In the genomic region with DNA sequence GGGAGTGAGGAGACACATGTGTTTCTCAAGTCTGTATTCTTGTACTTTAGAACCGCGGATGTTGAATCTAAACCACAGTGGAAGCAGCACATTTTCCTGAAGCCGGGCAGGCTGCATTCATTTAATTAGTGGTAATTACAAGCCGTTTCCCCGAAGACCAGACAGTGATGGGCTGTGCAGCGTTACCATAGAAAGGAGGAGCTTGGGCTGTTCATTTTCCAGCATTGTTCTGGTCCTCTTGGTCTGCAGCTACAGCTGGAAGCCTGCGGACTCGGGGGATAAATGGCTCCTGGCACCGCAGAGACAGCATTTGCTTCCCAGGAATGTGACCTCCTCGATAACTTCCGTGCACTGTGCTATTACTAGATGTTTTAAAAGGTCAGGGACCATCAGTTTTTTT, we compare ENCODE assay signal across 10 mouse cellular contexts. TPM values are rescaled to one million over a fixed set of nuclear protein-coding genes. Genes with fewer than 3 reads are reported as not detected.
DNase-seq lines count a peak whose midpoint lies in the region; ATAC-seq lines count a peak whose summit lies in the region.
"Had no signal": no experiment of that assay in that cellular context is flagged by ENCODE, and none has a peak within 500 bp of the region (broad histone marks: within the 10 kb centered on the region; RNA-seq: fewer than 3 reads in every experiment).

No protein-coding gene starts in this region.

- no peak overlapping the region for H3K27ac ChIP-seq in forebrain, embryonic 12.5 days
- no peak overlapping the region for H3K27ac ChIP-seq in limb, embryonic 15.5 days
- H3K27ac ChIP-seq in stomach, embryonic 15.5 days: no peak overlapping the region
- H3K27ac ChIP-seq: heart, embryonic 10.5 days had no signal

- H3K9ac ChIP-seq in forebrain, embryonic 12.5 days: peak overlapping the region; percentile 12; the same call in 1 of the 2 replicates
- no peak overlapping the region for H3K9ac ChIP-seq in limb, embryonic 15.5 days
- H3K9ac ChIP-seq in stomach, embryonic 15.5 days: no peak overlapping the region

- H3K27me3 ChIP-seq in forebrain, embryonic 12.5 days: peaks cover 11% of the 10 kb centered on the region
- H3K27me3 ChIP-seq in limb, embryonic 15.5 days: no peaks in the 10 kb centered on the region
- H3K27me3 ChIP-seq in stomach, embryonic 15.5 days (replicated peaks): no peaks in the 10 kb centered on the region

- H3K36me3 ChIP-seq in forebrain, embryonic 12.5 days (replicated peaks): no peaks in the 10 kb centered on the region
- H3K36me3 ChIP-seq in limb, embryonic 15.5 days: no peaks in the 10 kb centered on the region
- H3K36me3 ChIP-seq in stomach, embryonic 15.5 days: no peaks in the 10 kb centered on the region
- H3K36me3 ChIP-seq: heart, embryonic 10.5 days had no signal

- peaks cover 5% of the 10 kb centered on the region for H3K4me1 ChIP-seq in forebrain, embryonic 12.5 days
- H3K4me1 ChIP-seq in limb, embryonic 15.5 days: no peaks in the 10 kb centered on the region
- H3K4me1 ChIP-seq in stomach, embryonic 15.5 days: no peaks in the 10 kb centered on the region
- H3K4me1 ChIP-seq: heart, embryonic 10.5 days had no signal

- H3K9me3 ChIP-seq in forebrain, embryonic 12.5 days: no peaks in the 10 kb centered on the region
- H3K9me3 ChIP-seq in limb, embryonic 15.5 days: no peaks in the 10 kb centered on the region
- no peaks in the 10 kb centered on the region for H3K9me3 ChIP-seq in stomach, embryonic 15.5 days
- H3K9me3 ChIP-seq: heart, embryonic 10.5 days had no signal

- no peak overlapping the region for H3K4me3 ChIP-seq in forebrain, embryonic 12.5 days (replicated peaks)
- H3K4me3 ChIP-seq in limb, embryonic 15.5 days: no peak overlapping the region
- no peak overlapping the region for H3K4me3 ChIP-seq in stomach, embryonic 15.5 days (replicated peaks)
- H3K4me3 ChIP-seq: heart, embryonic 10.5 days had no signal

- H3K4me2 ChIP-seq in forebrain, embryonic 12.5 days: peak overlapping the region; percentile 36
- H3K4me2 ChIP-seq in limb, embryonic 15.5 days: 0 out of 2 replicates have a peak overlapping the region, but pooled peaks have one; percentile 1
- 0 out of 2 replicates have a peak overlapping the region, but pooled peaks have one; percentile 21 for H3K4me2 ChIP-seq in stomach, embryonic 15.5 days

- whole genome bisulfite sequencing in forebrain, embryonic 12.5 days: 8% methylated on average over 11 of the region's 11 CpGs
- WGBS in limb, embryonic 15.5 days: 16% methylated on average over 11 of the region's 11 CpGs
- WGBS in stomach, embryonic 15.5 days: 18% methylated on average over 11 of the region's 11 CpGs

- ATAC-seq in forebrain, embryonic 12.5 days (ENCODE audit: low FRiP score): no peak
- no peak for ATAC-seq in limb, embryonic 15.5 days (ENCODE audit: insufficient number of reproducible peaks, low FRiP score, low TSS enrichment, low read depth)
- no peak for ATAC-seq in stomach, embryonic 15.5 days (ENCODE audit: insufficient read depth, low FRiP score, low read depth)

- peak; percentile 3 to 4 for DNase-seq in layer of hippocampus, postnatal 36 days
- DNase-seq in layer of hippocampus, adult 9-10 months (ENCODE audit: low spot score): no peak
- no peak for DNase-seq in testis, postnatal 10 days (ENCODE audit: low spot score)
- no peak for DNase-seq in adipocyte (ENCODE audit: low spot score)
- DNase-seq in lung, postnatal 25 days (ENCODE audit: low spot score): no peak
- DNase-seq: lung, postnatal 10 days had no signal

RNA-seq across cellular contexts. Expression of gene Otp, which starts 37.6 kb away (rescaled TPM):
- under 1 TPM in 1 of 2 experiments, not detected in 1; 0.13 TPM for total RNA-seq in layer of hippocampus, postnatal 36 days (2021)
- 6.0 and 7.1 TPM in 2 replicates for polyA plus RNA-seq in forebrain, embryonic 12.5 days (2016; fragmentation: Nextera tagmentation; extraction: Ambion mirVana)
- not detected in 2 replicates for polyA plus RNA-seq in limb, embryonic 15.5 days (2015; fragmentation: Nextera tagmentation; extraction: Ambion mirVana)
- polyA plus RNA-seq in stomach, embryonic 15.5 days (2015; fragmentation: Nextera tagmentation; extraction: Ambion mirVana): not detected in 2 replicates
- polyA plus RNA-seq: heart, embryonic 10.5 days had no signal

Comparison
In these comparisons a context has a peak if more than half of its experiments do, and no peak if none do; other contexts are left out.
1. DNase-seq: peak in layer of hippocampus, postnatal 36 days (2 of 2); none in layer of hippocampus, adult 9-10 months (single experiment), testis, postnatal 10 days (single experiment), adipocyte (single experiment) and lung, postnatal 25 days (single experiment).
2. Peak in every context shown above with its lines, with median percentiles within 50 percentile points of each other: H3K4me2 ChIP-seq.